17 mouse cellular contexts compared by ENCODE assay signal in the genomic region with DNA sequence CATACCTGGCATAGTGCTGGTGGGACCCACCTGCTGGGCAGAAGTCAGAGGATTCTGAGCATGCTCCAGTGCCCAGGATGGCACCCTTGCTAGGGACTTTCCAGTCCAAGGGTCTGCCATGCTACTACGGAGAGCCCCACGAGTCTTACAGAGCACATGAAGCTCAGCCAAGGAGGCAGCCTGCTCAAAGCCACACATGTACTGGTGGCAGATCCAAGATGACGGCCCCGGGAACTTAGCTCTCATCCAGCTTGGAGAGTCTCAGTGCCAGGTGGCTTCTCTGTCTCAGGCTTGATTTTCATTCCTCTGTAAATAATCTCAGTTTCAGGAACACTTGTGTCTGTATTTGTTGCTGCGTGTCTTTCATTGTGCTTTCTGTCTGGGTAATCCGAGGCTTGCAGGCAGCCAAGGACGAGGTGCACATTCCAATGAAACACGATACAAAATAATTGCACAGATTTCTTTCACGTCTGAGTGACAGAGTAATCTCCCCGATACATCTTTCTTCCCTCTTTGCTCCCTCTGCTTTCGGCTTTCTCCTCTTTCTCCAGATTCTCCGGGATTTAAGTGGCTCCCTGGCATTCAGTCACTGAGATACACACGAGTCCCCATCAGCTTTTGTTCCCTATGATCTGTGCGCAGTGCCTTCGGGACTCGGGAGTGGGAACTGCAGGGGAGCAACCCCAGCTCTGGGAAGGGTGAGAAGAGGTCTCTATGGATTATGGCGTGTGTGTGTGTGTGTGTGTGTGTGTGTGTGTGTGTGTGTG. TPM values are rescaled to one million over a fixed set of nuclear protein-coding genes. Genes with fewer than 3 reads are reported as not detected.
DNase-seq lines count a peak whose midpoint lies in the region; ATAC-seq and TF ChIP-seq lines count a peak whose summit lies in the region.
"Had no signal": no experiment of that assay in that cellular context is flagged by ENCODE, and none has a peak within 500 bp of the region (broad histone marks: within the 10 kb centered on the region; RNA-seq: fewer than 3 reads in every experiment).

No protein-coding gene starts in this region.

- no peak overlapping the region for H3K4me3 ChIP-seq in forebrain, embryonic 10.5 days
- H3K4me3 ChIP-seq in forebrain, embryonic 11.5 days (ENCODE audit: low read depth, low read length), result no peak overlapping the region
- no peak overlapping the region for H3K4me3 ChIP-seq in forebrain, embryonic 15.5 days
- H3K4me3 ChIP-seq in midbrain, embryonic 15.5 days, result no peak overlapping the region
- no peak overlapping the region for H3K4me3 ChIP-seq in liver, postnatal 0 days (ENCODE audit: low read depth, low read length)
- H3K4me3 ChIP-seq: intestine, embryonic 15.5 days; limb, embryonic 10.5 days; liver, embryonic 13.5 days had no signal

- WGBS in forebrain, embryonic 10.5 days, result 64% methylated on average over 17 of the region's 17 CpGs
- 53% methylated on average over 17 of the region's 17 CpGs for WGBS in forebrain, embryonic 11.5 days
- 20% methylated on average over 17 of the region's 17 CpGs for WGBS in forebrain, embryonic 15.5 days
- 25% methylated on average over 17 of the region's 17 CpGs for WGBS in midbrain, embryonic 15.5 days
- WGBS in liver, postnatal 0 days (ENCODE audit: insufficient replicate concordance), result 68% methylated on average over 17 of the region's 17 CpGs

- TF ChIP-seq EP300 in liver, postnatal 0 days (IDR thresholded peaks at IDR 0.05; ENCODE audit: low read depth), result no peak

- no peaks in the 10 kb centered on the region for H3K36me3 ChIP-seq in forebrain, embryonic 10.5 days (replicated peaks)
- H3K36me3 ChIP-seq in forebrain, embryonic 11.5 days (ENCODE audit: control insufficient read depth, insufficient read depth, low read length), result no peaks in the 10 kb centered on the region
- no peaks in the 10 kb centered on the region for H3K36me3 ChIP-seq in forebrain, embryonic 15.5 days
- H3K36me3 ChIP-seq in midbrain, embryonic 15.5 days (replicated peaks), result no peaks in the 10 kb centered on the region
- H3K36me3 ChIP-seq in liver, postnatal 0 days (replicated peaks; ENCODE audit: insufficient read depth, low read length), result no peaks in the 10 kb centered on the region
- H3K36me3 ChIP-seq: intestine, embryonic 15.5 days; limb, embryonic 10.5 days; liver, embryonic 13.5 days had no signal

- no peak for DNase-seq in forebrain, embryonic 10.5 days (ENCODE audit: extremely low spot score, low spot score)
- DNase-seq in forebrain, embryonic 11.5 days (ENCODE audit: low spot score), result no peak
- DNase-seq in layer of hippocampus, adult 9-11 months, result peak; percentile 11
- no peak for DNase-seq in layer of hippocampus, postnatal 25 days (ENCODE audit: extremely low spot score in 1 of 2, low spot score in 1 of 2)
- DNase-seq in liver, postnatal 0 days, result no peak
- DNase-seq in gastrocnemius, postnatal 4 days (ENCODE audit: low spot score in 2 of 2), result no peak
- DNase-seq: cerebellum, adult 11 months; heart, postnatal 14 days; liver, embryonic 13.5 days; right cerebral cortex, postnatal 14 days had no signal

- H3K4me2 ChIP-seq in forebrain, embryonic 11.5 days (ENCODE audit: low read depth, low read length, severe bottlenecking), result no peak overlapping the region
- H3K4me2 ChIP-seq in forebrain, embryonic 15.5 days (replicated peaks), result peak overlapping the region; percentile 7; the same call in 1 of the 2 replicates
- H3K4me2 ChIP-seq in midbrain, embryonic 15.5 days, result 0 out of 2 replicates have a peak overlapping the region, but pooled peaks have one; percentile 7
- H3K4me2 ChIP-seq in liver, postnatal 0 days (ENCODE audit: low read depth, low read length), result no peak overlapping the region
- H3K4me2 ChIP-seq: intestine, embryonic 15.5 days; liver, embryonic 13.5 days had no signal

- H3K27me3 ChIP-seq in forebrain, embryonic 10.5 days (ENCODE audit: poor library complexity, severe bottlenecking), result no peaks in the 10 kb centered on the region
- H3K27me3 ChIP-seq in forebrain, embryonic 11.5 days (ENCODE audit: control insufficient read depth, insufficient read depth, low read length), result no peaks in the 10 kb centered on the region
- H3K27me3 ChIP-seq in forebrain, embryonic 15.5 days, result no peaks in the 10 kb centered on the region
- H3K27me3 ChIP-seq in midbrain, embryonic 15.5 days (replicated peaks), result no peaks in the 10 kb centered on the region
- H3K27me3 ChIP-seq in liver, postnatal 0 days (ENCODE audit: insufficient read depth, low read length), result no peaks in the 10 kb centered on the region
- H3K27me3 ChIP-seq: intestine, embryonic 15.5 days; liver, embryonic 13.5 days had no signal

- H3K9ac ChIP-seq in forebrain, embryonic 11.5 days (ENCODE audit: low read length), result no peak overlapping the region
- H3K9ac ChIP-seq in forebrain, embryonic 15.5 days (replicated peaks), result no peak overlapping the region
- H3K9ac ChIP-seq in midbrain, embryonic 15.5 days, result no peak overlapping the region
- no peak overlapping the region for H3K9ac ChIP-seq in liver, postnatal 0 days (replicated peaks)
- H3K9ac ChIP-seq: intestine, embryonic 15.5 days; liver, embryonic 13.5 days had no signal

- ATAC-seq in forebrain, embryonic 11.5 days (replicated peaks; ENCODE audit: low FRiP score), result no peak
- peak; percentile 67; the same call in 1 of the 2 replicates for ATAC-seq in forebrain, embryonic 15.5 days (replicated peaks)
- no peak for ATAC-seq in midbrain, embryonic 15.5 days (replicated peaks)
- no peak for ATAC-seq in liver, postnatal 0 days
- ATAC-seq: intestine, embryonic 15.5 days; lung, postnatal 0 days had no signal

- no peaks in the 10 kb centered on the region; the same call in 1 of the 2 replicates for H3K9me3 ChIP-seq in forebrain, embryonic 10.5 days
- no peaks in the 10 kb centered on the region for H3K9me3 ChIP-seq in forebrain, embryonic 11.5 days (ENCODE audit: control insufficient read depth, low read length)
- H3K9me3 ChIP-seq in forebrain, embryonic 15.5 days, result no peaks in the 10 kb centered on the region
- H3K9me3 ChIP-seq in midbrain, embryonic 15.5 days, result no peaks in the 10 kb centered on the region
- H3K9me3 ChIP-seq in liver, postnatal 0 days (ENCODE audit: low read length), result no peaks in the 10 kb centered on the region
- H3K9me3 ChIP-seq: intestine, embryonic 15.5 days; limb, embryonic 10.5 days; liver, embryonic 13.5 days had no signal

- H3K27ac ChIP-seq in forebrain, embryonic 10.5 days, result peak overlapping the region; percentile 8; the same call in 1 of the 2 replicates
- H3K27ac ChIP-seq in forebrain, embryonic 11.5 days (ENCODE audit: low read depth, low read length), result no peak overlapping the region
- H3K27ac ChIP-seq in forebrain, embryonic 15.5 days (replicated peaks), result peak overlapping the region; percentile 80
- peak overlapping the region; percentile 68 for H3K27ac ChIP-seq in midbrain, embryonic 15.5 days
- H3K27ac ChIP-seq in liver, postnatal 0 days (ENCODE audit: low read depth), result no peak overlapping the region
- H3K27ac ChIP-seq: intestine, embryonic 15.5 days; limb, embryonic 10.5 days; liver, embryonic 13.5 days had no signal

- no peak for TF ChIP-seq CTCF in liver, postnatal 0 days (IDR thresholded peaks at IDR 0.05; ENCODE audit: low read depth)

- H3K4me1 ChIP-seq in forebrain, embryonic 10.5 days, result peaks cover 10% of the 10 kb centered on the region
- no peaks in the 10 kb centered on the region for H3K4me1 ChIP-seq in forebrain, embryonic 11.5 days (replicated peaks; ENCODE audit: control insufficient read depth, insufficient read depth, low read length)
- H3K4me1 ChIP-seq in forebrain, embryonic 15.5 days, result peaks cover 21% of the 10 kb centered on the region
- H3K4me1 ChIP-seq in midbrain, embryonic 15.5 days, result peaks cover 16% of the 10 kb centered on the region
- H3K4me1 ChIP-seq in liver, postnatal 0 days (ENCODE audit: insufficient read depth), result no peaks in the 10 kb centered on the region
- H3K4me1 ChIP-seq: intestine, embryonic 15.5 days; liver, embryonic 13.5 days had no signal

RNA-seq across cellular contexts. Expression of gene Matn1, which starts 40.4 kb away (rescaled TPM):
- not detected in 2 replicates for polyA plus RNA-seq in forebrain, embryonic 10.5 days (2016; fragmentation: Nextera tagmentation; extraction: Ambion mirVana)
- polyA plus RNA-seq in forebrain, embryonic 11.5 days (2014; fragmentation: Nextera tagmentation; extraction: Ambion mirVana), result not detected in 2 replicates
- 1 to 10 TPM; 2.0 to 2.1 TPM for total RNA-seq in layer of hippocampus, postnatal 25 days (2021)
- polyA plus RNA-seq in forebrain, embryonic 15.5 days (2015; fragmentation: Nextera tagmentation; extraction: Ambion mirVana), result not detected in 2 replicates
- 0.24 and 0.32 TPM in 2 replicates for polyA plus RNA-seq in midbrain, embryonic 15.5 days (2015; fragmentation: Nextera tagmentation; extraction: Ambion mirVana)
- 0.05 TPM in 1 of 2 replicates, not detected in the other for polyA plus RNA-seq in liver, postnatal 0 days (2015; fragmentation: Nextera tagmentation; extraction: Ambion mirVana)
- not detected for total RNA-seq in gastrocnemius, postnatal 4 days (2021)
- total RNA-seq: gastrocnemius, adult 8-10 months; heart, postnatal 14 days; megakaryocyte, adult 5-6 weeks had no signal
- polyA plus RNA-seq: lung, postnatal 0 days had no signal

Comparison
In these comparisons a context has a peak if more than half of its experiments do, and no peak if none do; other contexts are left out.
1. H3K27ac ChIP-seq: peak in forebrain, embryonic 10.5 days (single experiment), forebrain, embryonic 15.5 days (single experiment) and midbrain, embryonic 15.5 days (single experiment); none in forebrain, embryonic 11.5 days (single experiment) and liver, postnatal 0 days (single experiment).
2. H3K4me2 ChIP-seq: peak in forebrain, embryonic 15.5 days (single experiment) and midbrain, embryonic 15.5 days (single experiment); none in forebrain, embryonic 11.5 days (single experiment) and liver, postnatal 0 days (single experiment).